Mouse (Mus musculus): ENCODE data around the gene Slc30a9.
A peak's percentile ranks its signal among the peaks of the same experiment; 100 is the strongest.

Gene Slc30a9

DNA sequence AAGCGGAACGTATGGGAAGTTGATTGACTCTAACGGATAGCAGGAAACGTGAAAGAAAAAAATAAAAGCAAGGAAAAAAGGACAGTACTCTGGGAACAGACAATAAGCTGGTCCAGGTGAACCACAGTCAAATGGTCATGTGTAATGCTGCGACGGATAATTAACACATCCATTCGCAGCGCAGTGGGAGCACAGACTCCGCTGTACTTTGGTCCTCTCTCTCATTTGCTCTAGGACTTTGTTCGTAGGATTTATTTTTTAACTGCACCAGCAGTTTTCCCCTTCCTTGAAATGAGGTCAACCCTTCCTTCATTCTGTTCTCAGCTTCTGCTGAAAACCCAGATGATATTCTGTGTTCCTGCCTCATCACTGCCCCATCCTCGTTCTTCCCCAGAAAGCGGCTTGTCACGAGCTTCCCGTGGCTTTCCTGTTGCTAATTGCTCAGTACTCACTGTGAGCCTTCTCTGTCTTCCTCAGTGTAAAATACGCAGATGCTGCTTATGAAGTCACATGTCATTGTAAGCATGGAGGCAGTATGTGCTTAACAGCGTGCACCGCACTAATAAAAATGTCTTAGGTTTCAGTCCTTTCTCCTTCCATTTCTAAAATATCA is 15.0 kb downstream of the Slc30a9 start:
- DNase-seq = peak; percentile 57 to 80

DNA sequence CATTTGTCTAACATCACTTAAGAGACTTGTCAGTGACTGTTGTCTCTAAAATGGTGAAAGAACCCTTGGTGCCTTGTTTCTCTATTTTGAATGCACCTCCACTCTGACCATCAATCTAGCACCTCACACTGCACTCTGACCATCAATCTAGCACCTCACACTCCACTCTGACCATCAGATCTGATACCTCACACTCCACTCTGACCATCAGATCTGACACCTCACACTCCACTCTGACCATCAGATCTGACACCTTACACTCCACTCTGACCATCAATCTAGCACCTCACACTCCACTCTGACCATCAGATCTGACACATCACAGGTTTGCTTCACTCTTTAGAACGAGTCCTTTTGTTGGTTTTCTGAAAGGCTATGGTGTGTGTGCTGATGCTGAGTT is 17.3 kb downstream of the Slc30a9 start:
- no peak for DNase-seq

DNA sequence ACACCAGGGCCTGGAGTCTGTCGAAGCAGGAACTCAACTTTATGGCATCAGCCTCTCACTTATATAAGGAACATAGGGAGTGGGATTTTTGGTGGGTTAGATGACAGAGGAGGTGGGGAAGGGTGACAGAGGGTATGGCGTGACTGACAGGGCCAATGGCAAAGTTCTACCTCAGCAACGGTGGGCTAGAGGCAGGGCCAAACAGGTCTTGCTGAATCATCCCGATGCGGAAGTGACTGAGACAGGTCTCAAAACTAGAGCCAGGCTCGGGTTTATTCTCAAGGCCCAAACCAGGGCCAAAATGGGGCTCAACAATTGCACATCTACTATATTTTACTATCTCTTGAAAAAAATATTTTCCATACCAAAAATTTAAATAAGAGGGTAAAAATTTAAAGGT is 34.1 kb downstream of the Slc30a9 start:
- DNase-seq = no peak

DNA sequence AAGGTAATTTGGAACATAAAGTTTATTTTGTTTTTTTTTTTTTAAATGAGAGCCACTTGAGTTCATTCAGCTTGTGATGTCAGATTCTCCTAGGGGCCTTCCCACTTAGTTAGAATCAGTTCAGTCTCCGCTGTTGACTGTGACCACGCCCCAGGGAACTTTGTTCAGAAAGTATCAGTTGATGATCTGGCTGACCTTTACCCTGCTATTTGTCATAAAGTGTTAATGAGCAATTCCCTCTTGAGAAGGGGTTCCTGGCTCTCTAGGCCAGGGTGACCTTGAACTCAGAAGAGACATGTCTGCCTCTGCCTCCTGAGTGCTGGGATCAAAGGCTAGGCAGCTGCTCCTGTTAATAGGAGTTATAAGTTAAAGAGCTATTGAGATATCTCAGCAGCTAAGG is 40.3 kb downstream of the Slc30a9 start:
- DNase-seq = no peak

DNA sequence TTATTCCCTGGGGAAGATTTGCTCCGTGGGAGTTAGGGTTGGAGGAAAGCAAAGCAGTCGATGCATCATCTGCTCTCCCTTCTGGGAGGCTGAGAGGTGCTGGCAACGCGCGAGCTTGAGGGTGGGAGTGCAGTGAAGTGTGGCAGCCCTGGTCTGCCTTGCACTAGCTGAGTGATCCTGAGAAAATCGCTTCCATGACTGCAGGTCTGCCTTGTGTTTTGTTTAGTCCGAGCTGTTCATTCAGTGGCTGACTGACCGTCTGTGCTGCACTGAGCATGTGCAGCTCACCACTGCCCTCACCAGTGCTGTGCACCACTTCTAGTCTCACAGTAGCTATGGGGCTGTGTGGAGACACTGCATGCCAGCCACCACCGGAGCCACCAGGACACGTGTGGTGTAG is 42.2 kb downstream of the Slc30a9 start:
- DNase-seq = no peak

DNA sequence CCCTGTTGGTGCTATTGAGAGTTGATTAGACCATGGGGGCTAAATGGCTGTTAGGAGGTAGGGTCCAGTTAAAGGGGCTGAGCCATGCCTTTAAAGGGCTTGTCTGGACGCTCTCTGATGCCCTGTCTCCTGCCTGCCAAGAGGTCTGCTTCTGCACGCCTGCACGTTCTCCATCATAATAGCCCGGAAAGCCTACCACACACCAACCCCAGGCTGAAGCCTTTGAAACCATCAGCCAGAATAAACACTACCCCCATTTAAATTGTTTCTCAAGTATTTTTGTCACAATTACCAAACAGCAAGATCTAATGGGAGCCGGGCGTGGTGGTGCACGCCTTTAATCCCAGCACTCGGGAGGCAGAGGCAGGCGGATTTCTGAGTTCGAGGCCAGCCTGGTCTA is 55.6 kb downstream of the Slc30a9 start:
- DNase-seq = no peak

DNA sequence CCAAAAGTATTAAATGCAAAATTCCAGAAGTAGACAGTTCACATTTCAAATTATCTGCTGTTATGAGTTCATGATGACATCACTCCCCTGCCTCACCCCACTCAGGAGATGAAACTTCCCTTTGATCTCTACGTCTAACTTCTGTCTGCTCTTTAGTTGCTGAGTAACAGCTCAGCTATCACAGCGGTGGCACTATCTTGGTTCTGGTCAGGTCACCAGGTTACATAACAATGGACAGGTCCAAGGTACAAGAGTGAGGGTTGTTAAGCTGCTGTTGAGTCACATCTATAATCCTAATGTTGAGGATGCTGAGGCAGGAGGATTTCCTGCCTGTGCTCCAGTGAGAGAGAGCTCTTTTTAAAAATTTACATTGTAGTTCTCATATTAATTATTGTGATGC is 56.2 kb downstream of the Slc30a9 start:
- DNase-seq = no peak

DNA sequence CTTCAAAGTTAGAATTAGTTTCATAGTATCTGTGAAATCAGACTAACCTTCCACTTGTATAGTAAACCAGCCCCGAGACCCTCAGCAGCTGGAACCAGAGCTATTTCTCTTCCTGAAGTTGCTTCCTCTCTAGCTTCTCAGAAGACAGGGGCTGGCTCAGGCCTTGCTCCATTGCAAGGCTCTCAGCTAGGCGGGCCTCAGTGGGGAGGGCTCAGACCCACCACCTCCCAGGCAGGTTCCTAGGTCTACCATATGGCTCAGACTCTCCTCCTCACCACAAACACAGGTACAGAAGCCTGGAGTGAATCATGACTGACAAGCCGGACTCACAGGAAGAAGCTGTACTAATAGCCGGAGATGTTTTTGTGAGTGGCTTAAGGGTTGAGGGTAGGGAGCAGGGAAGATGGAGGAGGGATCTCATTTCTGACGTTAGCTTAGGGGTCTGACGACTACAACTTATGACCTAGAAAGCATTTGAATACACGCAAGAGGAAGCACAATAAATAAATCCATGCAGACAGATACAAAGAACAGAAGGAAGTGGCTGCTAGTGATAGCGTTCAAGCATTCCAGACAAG is 70.4 kb downstream of the Slc30a9 start:
- DNase-seq = no peak

DNA sequence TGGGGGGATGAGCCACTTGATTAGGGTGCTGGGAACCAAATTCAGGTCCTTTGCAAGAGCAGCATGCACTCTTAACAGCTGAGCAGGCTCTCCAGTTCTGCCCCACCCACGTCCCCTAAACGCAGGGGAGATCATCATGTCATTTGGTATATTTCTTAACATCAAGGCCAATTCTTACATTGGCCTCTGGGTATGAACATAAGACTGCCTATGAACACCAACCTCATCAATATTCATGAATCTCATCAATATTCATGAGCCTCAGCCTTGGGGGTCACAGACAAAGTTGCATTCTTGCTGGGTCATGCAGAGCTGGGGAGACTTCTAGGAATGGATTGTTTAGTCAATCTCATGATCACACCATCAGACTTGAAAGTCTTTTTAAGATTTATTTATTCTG is 74.9 kb downstream of the Slc30a9 start:
- DNase-seq = no peak

DNA sequence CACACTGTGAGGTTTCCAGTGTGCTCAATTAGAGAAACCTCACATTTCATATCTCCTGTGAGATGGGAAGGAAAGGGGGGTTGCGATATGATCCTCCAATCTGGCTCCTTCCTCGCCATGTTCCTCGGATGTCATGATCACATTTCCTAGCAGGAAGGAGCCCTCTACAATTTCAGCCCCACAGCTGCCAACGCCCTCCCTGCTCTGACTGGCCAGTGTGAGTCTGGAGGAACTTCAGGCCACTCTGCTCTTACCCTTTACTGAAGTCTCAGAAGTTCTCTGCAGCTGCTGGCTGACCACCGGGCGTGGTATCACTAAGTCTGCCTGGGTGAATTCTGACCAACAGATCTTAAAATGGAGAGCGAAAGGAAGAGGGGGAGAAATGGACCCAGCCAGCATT is 75.8 kb downstream of the Slc30a9 start:
- no peak for DNase-seq

DNA sequence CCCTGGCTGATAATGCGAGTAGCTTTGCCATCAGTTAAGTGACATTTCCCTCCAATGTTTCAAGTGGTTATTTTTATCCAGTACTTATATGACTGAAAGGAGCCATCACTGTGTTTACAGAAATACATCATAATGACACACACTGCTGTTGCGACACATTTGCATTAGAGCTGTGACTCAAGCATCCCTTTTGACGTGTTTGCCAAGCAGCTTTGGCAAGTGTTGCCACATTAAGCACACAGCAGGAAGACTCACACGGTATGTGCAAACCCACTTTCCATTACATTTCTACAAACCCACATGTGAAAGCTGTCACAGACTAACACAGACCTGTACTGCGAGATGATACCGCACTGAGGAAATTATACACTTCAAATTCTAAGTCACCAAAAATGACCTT is 87.2 kb downstream of the Slc30a9 start:
- DNase-seq = no peak

DNA sequence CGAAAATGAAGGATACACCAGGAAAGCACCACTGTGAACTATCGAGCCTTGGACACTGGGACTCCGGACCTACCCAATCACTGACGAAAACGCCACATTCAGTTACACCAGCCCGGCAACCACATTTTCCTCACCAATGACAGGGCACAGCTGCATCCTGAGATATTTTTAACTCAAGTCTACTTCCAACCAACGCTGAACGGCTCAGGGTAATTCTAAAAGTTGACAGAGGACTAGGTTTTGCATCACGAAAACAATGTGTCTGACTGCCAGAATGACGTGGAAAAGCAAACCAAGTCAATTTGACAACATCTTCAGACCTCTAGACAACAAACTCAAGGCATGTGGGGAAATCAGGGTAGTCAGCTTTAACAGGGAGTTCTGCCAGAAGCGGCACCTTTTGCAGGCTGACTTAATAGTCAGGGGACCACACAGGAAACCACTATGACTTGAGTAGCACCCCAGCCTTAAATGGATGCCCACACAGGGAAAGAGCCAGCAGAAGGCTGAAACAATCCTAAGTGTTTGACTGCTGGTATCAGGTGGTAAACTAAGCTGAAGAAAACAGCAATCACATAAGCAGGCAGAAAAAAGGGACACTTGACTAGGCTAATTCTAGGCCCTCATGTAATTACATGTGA is 88.6 kb downstream of the Slc30a9 start:
- DNase-seq = no peak

DNA sequence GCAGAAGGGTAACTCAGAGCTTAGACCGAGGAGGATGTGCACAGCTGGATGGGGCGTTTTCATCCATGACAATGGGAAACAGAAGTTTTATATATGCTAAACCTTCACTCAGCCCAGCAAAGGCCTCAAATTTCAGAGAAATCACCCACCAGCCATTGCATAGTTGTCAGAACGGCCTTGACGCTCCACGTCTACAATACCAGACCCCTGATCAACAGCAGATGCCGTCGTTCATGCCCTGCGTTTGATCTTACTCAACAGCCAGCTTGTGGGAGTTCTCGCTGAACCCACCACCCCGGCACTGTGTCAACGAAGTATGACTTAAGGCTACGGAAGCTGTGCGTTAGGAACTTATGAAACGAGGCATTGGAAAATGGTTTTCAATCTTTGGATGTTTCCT is 90.4 kb downstream of the Slc30a9 start:
- DNase-seq = no peak

DNA sequence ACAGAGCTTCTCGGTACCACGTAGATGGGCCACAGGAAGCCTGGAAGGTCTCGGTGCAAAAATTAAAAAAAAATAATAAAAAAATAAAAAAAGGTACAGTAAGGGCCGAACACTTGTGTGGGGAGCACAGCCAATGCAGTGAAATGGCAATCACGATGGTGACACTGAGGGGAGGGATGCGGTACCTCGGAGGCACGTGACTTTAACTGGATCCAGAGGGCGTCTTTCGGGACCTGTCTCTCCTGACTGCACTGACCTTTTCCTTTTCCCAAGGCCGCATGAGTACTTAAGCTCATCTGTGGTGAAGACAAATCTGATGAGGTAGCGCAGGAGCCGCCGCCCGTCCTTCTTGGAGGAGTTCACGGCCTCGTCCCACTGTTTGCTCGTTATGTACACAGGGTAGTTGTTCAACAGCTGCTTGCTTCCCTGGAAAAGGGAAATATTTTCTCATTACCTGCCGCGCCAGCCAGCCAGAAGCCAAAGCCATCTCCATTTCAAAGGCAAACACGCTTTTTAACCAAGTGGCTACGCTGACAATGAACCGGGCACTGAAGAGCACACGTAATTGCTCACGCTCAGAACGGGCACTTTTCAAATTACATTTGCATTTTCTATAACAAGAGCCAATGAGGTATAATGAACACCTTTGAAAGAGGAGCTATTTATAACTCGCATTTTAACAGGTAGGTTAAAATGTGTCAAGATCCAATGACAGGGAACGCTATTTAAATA is 93.3 kb downstream of the Slc30a9 start:
- DNase-seq = no peak

DNA sequence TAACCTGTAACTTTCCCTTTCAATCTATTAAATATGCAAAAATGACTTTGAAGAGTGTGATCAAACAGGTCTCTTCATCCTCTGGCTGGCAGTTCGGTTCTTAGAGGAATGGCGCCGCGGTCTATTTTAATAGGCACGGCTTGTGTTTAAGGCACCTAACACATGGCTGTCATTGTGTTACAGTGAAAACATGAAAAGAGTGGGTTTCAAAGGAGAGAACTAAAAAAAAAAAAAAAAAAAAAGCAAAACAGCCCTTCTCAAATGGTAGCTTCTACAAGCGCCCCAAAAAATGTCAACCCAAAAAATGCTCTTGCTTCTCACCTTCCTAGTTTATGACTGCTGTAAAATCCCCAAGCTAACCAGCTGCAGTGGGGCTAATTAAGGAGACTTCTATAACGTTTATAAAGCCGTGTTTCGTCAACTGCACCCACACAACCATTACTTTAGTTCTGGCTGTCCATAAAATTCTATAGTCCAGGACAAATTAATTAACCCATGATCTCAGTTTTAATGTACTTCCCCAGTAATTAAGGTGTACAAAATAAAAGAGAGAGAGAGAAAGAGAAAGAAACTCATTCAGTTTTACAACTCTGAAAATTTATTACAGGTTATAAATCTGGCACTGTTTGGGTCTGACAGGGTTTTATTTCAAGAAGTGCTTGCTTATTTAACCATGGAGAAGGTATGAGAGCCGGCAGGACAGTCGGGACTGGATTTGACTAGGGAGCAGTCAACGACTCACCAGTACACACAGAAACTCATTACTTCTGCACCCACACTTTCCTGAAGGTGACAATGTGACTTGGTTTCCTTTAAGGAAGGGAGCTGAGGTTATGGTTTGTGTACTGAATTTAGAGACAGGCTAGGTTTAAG is 94.1 kb downstream of the Slc30a9 start:
- no peak for DNase-seq

DNA sequence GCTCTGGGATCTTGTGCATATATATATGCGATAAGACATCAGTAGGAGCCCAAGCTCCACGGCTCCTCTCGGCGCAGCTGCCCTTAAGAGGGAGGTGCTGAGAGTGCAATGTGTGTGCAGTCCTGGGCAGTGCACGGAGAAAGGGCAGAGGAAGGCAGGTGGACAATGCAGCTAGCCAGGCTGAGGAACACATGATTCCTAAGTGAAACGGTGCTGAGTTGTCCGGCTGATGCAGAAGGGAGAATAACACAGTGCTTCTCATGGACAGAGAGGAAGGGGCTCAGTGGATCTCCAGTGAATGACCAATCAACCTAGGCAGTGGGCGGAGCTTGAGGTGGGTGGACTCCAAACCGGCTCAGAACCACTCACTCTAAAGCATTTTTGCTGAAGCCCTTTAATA is 94.9 kb downstream of the Slc30a9 start:
- DNase-seq = peak in 1 of 2 experiments; percentile 7

DNA sequence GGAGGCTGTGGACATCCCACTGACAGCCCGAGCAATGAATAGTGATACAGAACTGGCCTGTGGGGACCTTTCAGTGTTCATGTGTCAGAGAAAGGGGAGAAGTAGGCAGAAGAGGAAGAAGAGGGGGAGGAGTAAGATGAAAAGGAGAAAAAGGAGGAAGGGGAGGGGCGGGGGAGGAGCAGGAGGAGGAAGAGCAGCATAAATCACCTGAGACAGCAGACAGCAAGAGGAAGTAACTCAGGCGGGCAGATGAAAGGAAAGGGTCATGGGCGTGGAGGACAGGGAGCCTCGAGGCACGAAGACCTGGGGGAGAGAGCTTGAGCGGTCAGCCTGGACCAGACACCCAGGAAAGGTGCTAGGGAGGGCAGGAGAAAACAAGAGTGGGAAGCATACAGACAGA is 97.6 kb downstream of the Slc30a9 start:
- no peak for DNase-seq

DNA sequence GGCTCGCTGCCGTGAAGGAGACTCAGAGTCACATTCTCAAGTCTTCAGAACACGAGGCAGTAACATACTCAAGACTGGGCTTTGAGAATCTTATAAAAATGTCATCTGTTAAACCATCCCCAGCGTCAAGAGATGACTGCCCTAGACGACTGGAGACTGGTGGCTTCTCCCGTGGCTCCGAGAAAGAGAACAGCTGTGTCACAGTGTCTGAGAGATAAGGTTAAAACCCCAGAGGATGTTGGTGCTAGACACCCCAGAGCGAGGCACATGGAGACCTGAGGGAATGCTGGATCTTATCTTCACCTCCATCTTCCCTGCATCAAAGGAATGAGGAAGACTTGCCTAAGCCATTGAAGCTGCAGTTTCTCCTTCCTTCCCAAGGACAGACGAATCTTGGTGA is 98.2 kb downstream of the Slc30a9 start:
- DNase-seq = no peak
